Mouse (Mus musculus) 416B (cell line): ENCODE measurements around the gene Ankar.
A peak's percentile ranks its signal among the peaks of the same experiment; 100 is the strongest.

Source experiments
- DNase-seq: peaks from one replicate; pipeline ENCODE4 v3.0.0; 2011; ENCODE audit warnings: low read depth

Ankar gene

GRCm38 (mm10) chr1:72710753-72711653 is 10.6 kb upstream of the Ankar start, which contains the start of gene Rpl37a:
Rpl37a (plus strand) TSS chr1:72711290.
- peak; percentile 94 for DNase-seq

GRCm38 (mm10) chr1:72707525-72707924 is 7.1 kb upstream of the Ankar start:
- DNase-seq = peak; percentile 51

DNA sequence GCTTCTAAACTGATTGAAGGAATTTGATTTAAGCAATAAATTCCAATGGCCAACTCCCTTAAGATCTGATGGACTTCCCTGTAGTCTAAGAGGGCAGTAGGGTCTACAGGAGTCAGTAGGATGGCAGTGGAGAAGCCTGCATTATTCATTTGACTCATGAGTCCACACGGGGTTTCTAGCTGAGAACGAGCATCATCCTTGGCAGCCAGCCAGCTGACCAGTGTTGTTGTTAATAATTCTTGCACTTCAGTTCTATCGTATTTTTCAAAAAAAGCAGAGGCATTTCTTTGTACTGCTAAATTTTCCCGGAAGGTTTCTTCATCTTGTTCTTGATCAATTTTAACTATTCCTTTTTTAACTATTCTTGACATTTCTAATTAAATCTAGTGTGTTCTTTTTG is 1.7 kb downstream of the Ankar start:
- DNase-seq = no peak

- peak; percentile 75 for DNase-seq
Measured at GRCm38 (mm10) chr1:72696256-72696655, 4.1 kb downstream of the Ankar start.

DNA sequence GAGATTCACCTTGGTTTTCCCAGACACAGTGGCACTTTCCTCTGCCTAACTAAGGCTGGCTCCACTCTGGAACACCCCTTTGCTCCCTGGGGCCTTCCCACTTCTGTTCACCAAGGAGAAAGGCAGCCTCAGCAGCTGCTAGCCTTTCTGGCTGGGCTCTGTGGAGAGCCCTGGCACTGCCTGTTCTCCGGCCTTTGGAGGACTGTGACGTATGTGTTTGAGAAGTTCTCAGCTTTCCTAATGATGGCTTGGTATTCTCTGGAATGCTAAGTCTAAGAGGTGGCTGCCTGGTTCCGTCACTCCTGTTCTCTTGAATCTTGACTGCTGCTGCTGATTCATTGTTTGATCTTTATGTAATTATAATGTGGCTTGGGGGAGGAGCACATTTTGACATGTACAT is 27.3 kb downstream of the Ankar start:
- DNase-seq = no peak

- no peak for DNase-seq
Measured at GRCm38 (mm10) chr1:72640658-72641410, 59.5 kb downstream of the Ankar start.

DNA sequence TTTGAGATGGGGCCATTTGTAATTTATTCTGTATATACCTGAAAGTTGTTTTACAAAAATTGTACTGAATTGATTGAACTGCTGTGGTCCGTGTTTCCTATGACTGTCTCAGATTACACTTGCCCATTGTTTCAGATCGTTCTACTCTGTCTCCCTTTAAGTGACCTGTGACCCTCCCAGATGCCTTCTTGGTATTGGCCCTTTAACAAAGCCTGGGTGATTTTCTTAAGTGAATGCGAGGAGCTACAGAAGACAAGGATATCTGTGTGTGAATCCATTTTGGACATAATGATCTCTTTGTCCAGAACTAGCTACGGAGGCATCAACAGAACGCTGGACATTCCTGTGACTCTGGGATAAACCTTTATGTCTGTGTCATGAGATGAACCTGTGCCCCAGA is 65.2 kb downstream of the Ankar start:
- no peak for DNase-seq

DNA sequence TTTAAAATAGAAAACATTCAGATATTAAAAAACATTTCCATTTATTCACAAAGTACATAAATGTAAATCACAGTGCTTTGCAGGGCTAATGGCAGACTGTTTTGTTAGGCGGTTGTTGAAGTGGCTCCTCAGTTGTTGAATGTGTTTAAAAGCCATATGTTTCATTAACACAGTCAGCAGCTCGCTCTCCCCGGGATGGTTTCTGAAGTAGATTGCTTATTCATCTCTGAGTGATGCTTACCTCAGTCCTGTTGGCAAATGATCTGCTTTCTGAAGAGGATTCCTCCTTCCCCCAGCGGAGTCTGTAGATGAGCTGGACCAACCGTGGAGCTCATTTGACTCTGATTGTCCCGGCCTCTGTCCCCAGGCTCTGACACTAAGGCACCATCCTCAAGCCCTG is 88.2 kb downstream of the Ankar start:
- DNase-seq = no peak

GRCm38 (mm10) chr1:72609887-72610877 is 90.2 kb downstream of the Ankar start:
- DNase-seq = peak; percentile 9

- DNase-seq = peak; percentile 5
Measured at GRCm38 (mm10) chr1:72609129-72609528, 91.2 kb downstream of the Ankar start.

DNA sequence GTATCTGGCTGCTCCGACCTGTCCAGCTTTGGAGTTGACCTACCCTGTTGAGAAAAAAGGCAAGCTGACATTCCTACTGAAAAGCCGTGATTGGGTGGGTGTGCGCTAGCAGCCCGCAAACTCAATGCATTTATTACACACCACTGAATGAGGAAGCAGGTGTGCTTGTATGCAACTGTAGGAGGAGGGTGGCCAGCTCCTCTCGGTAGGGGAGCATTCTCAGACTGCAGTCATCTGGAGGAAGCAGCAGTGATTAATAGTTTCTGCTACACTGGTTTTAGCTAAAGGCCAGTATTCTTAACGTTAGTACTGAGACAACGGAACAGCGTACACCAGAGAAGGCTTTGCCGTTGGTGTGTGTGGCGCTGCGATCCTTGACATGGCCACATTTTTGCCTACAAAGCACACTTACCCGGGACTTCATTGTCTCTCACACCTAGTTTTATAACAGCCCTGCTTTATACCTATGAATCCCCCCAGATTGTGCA is 94.1 kb downstream of the Ankar start:
- no peak for DNase-seq

DNA sequence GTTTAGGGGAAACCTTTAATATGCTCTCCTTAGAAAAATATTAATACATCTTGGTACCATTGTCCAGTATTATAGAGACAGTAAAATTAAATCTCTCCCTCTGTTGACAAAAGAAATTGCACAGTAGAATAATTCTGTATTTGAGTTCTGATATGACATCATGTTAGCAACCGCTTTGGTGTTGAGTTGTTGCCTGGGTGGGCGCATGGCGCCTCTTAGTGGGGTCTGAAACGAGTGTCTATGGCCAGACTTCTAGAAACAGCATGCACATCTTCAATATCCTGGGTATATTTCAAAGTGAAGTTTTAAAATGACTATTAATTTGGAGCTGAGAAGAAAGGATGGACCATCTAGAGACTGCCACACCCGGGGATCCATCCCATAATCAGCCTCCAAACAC is 97.6 kb downstream of the Ankar start:
- DNase-seq = no peak

DNA sequence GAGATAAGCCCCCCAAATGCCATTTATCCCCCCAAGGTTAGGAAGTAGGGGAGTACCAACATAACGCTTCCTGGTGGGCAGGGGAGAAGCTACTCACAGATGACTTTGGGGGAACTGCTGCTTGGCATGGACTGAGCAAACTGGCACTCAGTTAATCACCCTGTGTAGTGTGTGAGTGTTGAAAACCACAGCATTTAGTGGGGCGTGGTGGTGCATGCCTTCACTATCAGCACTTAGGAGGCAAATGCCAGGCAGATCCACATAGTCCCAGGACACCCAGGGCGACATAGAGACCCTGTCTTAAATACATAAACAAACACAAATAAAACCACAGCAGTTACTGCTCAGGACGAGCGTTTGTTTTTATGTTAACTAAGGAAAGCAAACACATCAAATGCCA is 98.2 kb downstream of the Ankar start:
- no peak for DNase-seq

DNA sequence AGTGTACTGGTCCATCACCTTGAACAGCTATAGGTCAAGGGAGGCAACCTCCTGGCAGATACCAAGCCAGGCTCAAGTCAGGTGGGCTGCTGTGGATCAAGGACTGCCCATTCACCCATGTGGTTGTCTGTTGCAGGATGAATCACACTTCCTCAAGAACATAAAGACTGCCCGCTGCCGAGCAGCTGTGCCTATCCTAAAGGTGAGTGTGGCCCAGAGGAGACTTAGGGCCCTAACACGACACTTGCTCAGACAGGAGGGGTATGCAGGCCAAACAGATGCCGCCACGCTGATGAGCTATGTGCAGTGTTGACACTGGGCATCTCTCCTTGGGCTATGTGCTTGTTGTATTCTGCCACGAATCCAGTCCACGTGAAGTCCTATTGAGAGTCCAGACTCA is 99.1 kb downstream of the Ankar start:
- no peak for DNase-seq

- DNase-seq = no peak
Measured at GRCm38 (mm10) chr1:72600778-72601177, 99.6 kb downstream of the Ankar start.

GRCm38 (mm10) chr1:72599146-72600101 is 101.0 kb downstream of the Ankar start:
- DNase-seq = no peak

GRCm38 (mm10) chr1:72596231-72596630 is 104.1 kb downstream of the Ankar start:
- no peak for DNase-seq

DNA sequence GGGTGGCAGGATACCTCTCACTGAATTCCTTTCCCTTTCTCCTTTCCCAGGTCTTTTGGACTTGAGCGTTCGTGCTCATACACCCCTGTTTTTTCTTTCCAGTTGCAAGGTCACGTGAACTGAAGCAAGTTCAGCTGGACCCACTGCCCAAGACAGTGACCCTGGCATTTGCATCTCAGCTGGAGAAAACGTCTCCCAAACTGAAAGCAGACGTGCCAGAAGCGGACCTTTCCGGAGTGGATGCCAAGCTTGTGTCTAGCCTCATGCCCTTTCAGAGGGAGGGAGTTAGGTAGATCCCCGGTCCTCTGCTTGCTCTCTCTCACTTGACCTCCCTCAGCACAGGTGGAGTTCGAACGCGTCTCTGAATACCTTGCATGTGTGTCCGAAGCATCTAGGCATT is 104.7 kb downstream of the Ankar start:
- DNase-seq = no peak

DNA sequence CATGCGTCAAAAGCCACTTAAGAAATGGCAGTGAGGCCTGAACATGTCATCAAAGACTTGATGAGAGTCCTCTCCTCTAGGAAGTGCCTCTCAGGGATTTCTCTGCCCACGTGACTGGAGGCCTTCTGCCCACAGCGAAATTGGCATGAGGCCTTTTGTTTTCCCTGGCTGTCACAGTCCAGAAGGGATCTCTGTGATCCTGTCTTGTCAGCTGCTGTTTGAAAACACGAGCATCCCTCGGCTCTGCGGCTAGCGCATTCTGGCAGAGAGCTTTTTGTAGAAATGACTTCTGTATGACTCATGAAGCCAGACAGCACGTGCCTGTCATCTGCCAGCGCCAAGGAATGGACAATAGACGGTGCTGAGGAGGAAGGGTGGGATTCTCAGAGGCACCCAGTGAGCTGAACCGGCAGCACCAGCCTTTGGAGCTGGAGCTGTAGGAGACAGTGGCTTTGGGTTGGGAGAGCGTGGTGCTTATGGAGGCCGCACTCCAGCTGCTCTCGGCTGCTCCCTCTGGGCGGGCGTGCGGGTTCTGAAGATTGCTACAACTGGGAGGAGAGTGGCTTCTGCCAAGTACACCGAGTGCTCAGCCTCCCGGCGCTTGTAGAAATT is 106.9 kb downstream of the Ankar start:
- DNase-seq = no peak
